Mouse (Mus musculus): ENCODE results near the gene Ankrd11. TPM values are rescaled to one million over a fixed set of nuclear protein-coding genes. Genes with fewer than 3 reads are reported as not detected.

Ankrd11 gene
- polyA plus RNA-seq, 1 experiment from 2014 or later, result 55.0 TPM

DNA sequence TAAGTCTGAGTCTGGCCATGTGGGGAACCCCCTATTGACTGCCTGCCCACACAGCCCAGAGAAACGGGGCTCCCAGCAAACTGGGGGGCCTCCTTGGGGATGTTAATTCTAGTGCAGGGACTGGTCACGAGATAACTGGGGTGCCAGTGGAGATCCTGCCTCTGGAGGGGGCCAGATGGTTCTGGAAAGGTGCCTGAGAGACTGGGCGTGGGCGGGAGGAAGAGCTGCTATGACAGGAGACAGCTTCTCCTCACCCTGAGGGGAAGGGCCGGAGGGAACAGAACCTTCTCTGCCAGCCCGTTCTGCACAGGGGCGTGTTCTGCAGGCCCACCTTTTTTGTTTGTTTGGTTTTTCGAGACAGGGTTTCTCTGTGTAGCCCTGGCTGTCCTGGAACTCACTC lies 175.8 kb downstream of the Ankrd11 start:
- Histone ChIP-seq H3K4me3 (ENCODE audit: low read depth, low read length) (no peak overlapping the region), H3K4me1 (ENCODE audit: control insufficient read depth, insufficient read depth, low read length) (no peaks in the 10 kb centered on the region), H3K9ac (ENCODE audit: low read depth, low read length) (no peak overlapping the region), H3K27ac (replicated peaks; ENCODE audit: low read depth, low read length) (no peak overlapping the region), H3K4me2 (ENCODE audit: low read depth, low read length) (no peak overlapping the region), H3K9me3 (ENCODE audit: control insufficient read depth, low read length) (peaks cover 22% of the 10 kb centered on the region; the same call in 1 of the 2 replicates), H3K36me3 (ENCODE audit: control insufficient read depth, insufficient read depth, low read length) (no peaks in the 10 kb centered on the region), H3K27me3 (replicated peaks; ENCODE audit: control insufficient read depth, insufficient read depth, low read length) (no peaks in the 10 kb centered on the region)
- ATAC-seq (ENCODE audit: low read depth) (no peak), DNase-seq (ENCODE audit: low spot score) (no peak)
- 83% methylated on average over 8 of the region's 8 CpGs for WGBS

- Histone ChIP-seq H3K4me2 (ENCODE audit: low read depth, low read length) (peak overlapping the region; percentile 58), H3K36me3 (ENCODE audit: control insufficient read depth, insufficient read depth, low read length) (no peaks in the 10 kb centered on the region), H3K9me3 (ENCODE audit: control insufficient read depth, low read length) (peaks cover 22% of the 10 kb centered on the region; the same call in 1 of the 2 replicates), H3K4me3 (ENCODE audit: low read depth, low read length) (peak overlapping the region; percentile 25; the same call in 1 of the 2 replicates), H3K9ac (ENCODE audit: low read depth, low read length) (no peak overlapping the region), H3K27me3 (replicated peaks; ENCODE audit: control insufficient read depth, insufficient read depth, low read length) (no peaks in the 10 kb centered on the region), H3K27ac (replicated peaks; ENCODE audit: low read depth, low read length) (no peak overlapping the region), H3K4me1 (ENCODE audit: control insufficient read depth, insufficient read depth, low read length) (no peaks in the 10 kb centered on the region)
- ATAC-seq (ENCODE audit: low read depth) (no peak), DNase-seq (ENCODE audit: low spot score) (no peak)
- WGBS, result 75% methylated on average over 10 of the region's 10 CpGs
These were observed 176.6 kb downstream of the Ankrd11 start for GRCm38 (mm10) chr8:122865441-122865840.

DNA sequence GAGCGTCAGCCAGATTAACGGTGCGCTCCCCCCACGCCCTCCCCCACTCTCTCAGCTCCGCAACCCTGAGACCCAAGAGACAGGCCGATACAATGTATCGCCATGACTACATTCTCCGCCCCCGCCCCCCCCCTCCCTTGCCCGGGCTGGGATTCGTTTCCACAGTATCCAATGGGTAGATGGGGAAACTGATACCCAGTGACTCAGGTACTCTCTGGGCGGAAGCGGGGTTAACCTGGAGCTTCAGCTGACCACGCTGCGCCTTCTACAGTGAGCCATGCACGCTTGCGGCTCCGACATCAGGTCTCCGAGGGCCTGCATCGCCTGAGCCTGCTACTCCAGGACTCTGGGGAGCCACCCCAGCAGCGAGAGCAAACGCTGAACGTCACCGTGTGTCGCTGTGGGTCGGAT lies 177.4 kb downstream of the Ankrd11 start:
- Histone ChIP-seq H3K4me1 (ENCODE audit: control insufficient read depth, insufficient read depth, low read length) (no peaks in the 10 kb centered on the region), H3K27me3 (replicated peaks; ENCODE audit: control insufficient read depth, insufficient read depth, low read length) (no peaks in the 10 kb centered on the region), H3K36me3 (ENCODE audit: control insufficient read depth, insufficient read depth, low read length) (no peaks in the 10 kb centered on the region), H3K9ac (ENCODE audit: low read depth, low read length) (peak overlapping the region; percentile 45), H3K27ac (replicated peaks; ENCODE audit: low read depth, low read length) (no peak overlapping the region), H3K4me3 (ENCODE audit: low read depth, low read length) (peak overlapping the region; percentile 25), H3K9me3 (ENCODE audit: control insufficient read depth, low read length) (peaks cover 22% of the 10 kb centered on the region; the same call in 1 of the 2 replicates), H3K4me2 (ENCODE audit: low read depth, low read length) (peak overlapping the region; percentile 58)
- peak; percentile 37; the same call in 1 of the 2 replicates for ATAC-seq (ENCODE audit: low read depth)
- DNase-seq (ENCODE audit: low spot score), result peak; percentile 32
- 59% methylated on average over 21 of the region's 26 CpGs for WGBS

DNA sequence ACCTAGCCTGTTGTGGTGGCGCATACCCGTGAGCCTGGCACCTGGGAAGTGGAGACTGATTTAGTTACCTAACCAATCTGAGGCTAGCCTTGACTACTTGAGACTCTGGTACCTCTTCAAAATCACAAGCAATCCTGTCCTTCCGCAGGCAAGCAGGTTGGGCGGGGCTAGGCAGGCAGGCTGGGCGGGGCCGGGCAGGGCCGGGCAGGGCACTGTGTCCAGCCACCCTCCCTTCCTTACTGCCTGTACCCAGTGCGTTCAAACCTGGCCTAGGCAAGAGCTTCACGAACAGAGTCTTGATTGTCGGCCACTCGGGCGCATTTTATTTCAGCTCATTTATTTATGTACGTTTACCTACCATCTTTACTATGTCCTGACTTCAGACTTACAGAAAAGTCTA lies 182.2 kb downstream of the Ankrd11 start:
- Histone ChIP-seq H3K4me2 (ENCODE audit: low read depth, low read length) (no peak overlapping the region), H3K27me3 (replicated peaks; ENCODE audit: control insufficient read depth, insufficient read depth, low read length) (no peaks in the 10 kb centered on the region), H3K4me1 (ENCODE audit: control insufficient read depth, insufficient read depth, low read length) (no peaks in the 10 kb centered on the region), H3K4me3 (ENCODE audit: low read depth, low read length) (no peak overlapping the region), H3K9me3 (ENCODE audit: control insufficient read depth, low read length) (peaks cover 8% of the 10 kb centered on the region; the same call in 1 of the 2 replicates), H3K9ac (ENCODE audit: low read depth, low read length) (no peak overlapping the region), H3K36me3 (ENCODE audit: control insufficient read depth, insufficient read depth, low read length) (no peaks in the 10 kb centered on the region), H3K27ac (replicated peaks; ENCODE audit: low read depth, low read length) (no peak overlapping the region)
- ATAC-seq (ENCODE audit: low read depth), result no peak
- WGBS, result 63% methylated on average over 13 of the region's 13 CpGs
- no peak for DNase-seq (ENCODE audit: low spot score)

DNA sequence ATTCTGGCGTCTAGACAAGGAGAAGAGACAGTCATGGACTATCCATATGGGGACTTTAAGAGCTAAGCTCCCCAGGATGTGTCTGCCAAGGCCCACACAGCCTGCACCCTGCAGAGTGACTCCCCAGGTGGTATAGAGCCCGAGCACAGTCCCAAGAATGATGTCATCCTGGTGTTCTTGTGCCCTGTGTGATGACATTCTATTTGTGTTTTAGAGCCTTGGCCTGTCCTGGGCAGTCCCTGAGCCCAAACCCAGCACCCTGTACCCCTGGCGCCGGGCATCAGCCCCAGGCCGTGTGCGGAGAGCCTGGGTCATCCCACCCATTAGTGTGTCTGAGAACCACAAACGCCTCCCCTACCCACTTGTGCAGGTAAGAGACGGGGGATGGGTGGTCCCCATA lies 185.8 kb downstream of the Ankrd11 start:
- H3K4me1 ChIP-seq (ENCODE audit: control insufficient read depth, insufficient read depth, low read length), result peaks cover 11% of the 10 kb centered on the region; the same call in 1 of the 2 replicates
- H3K36me3 ChIP-seq (ENCODE audit: control insufficient read depth, insufficient read depth, low read length), result no peaks in the 10 kb centered on the region
- no peaks in the 10 kb centered on the region for H3K27me3 ChIP-seq (replicated peaks; ENCODE audit: control insufficient read depth, insufficient read depth, low read length)
- DNase-seq (ENCODE audit: low spot score), result no peak
- H3K9me3 ChIP-seq (ENCODE audit: control insufficient read depth, low read length), result no peaks in the 10 kb centered on the region
- H3K27ac ChIP-seq (replicated peaks; ENCODE audit: low read depth, low read length), result no peak overlapping the region
- WGBS, result 83% methylated on average over 8 of the region's 8 CpGs
- no peak overlapping the region for H3K4me2 ChIP-seq (ENCODE audit: low read depth, low read length)
- H3K4me3 ChIP-seq (ENCODE audit: low read depth, low read length), result no peak overlapping the region
- H3K9ac ChIP-seq (ENCODE audit: low read depth, low read length), result no peak overlapping the region
- ATAC-seq (ENCODE audit: low read depth), result no peak

- DNase-seq (ENCODE audit: low spot score), result no peak
- H3K27me3 ChIP-seq (replicated peaks; ENCODE audit: control insufficient read depth, insufficient read depth, low read length), result no peaks in the 10 kb centered on the region
- no peak overlapping the region for H3K9ac ChIP-seq (ENCODE audit: low read depth, low read length)
- no peak overlapping the region for H3K4me3 ChIP-seq (ENCODE audit: low read depth, low read length)
- H3K4me2 ChIP-seq (ENCODE audit: low read depth, low read length), result no peak overlapping the region
- no peak for ATAC-seq (ENCODE audit: low read depth)
- H3K4me1 ChIP-seq (ENCODE audit: control insufficient read depth, insufficient read depth, low read length), result peaks cover 11% of the 10 kb centered on the region; the same call in 1 of the 2 replicates
- H3K36me3 ChIP-seq (ENCODE audit: control insufficient read depth, insufficient read depth, low read length), result no peaks in the 10 kb centered on the region
- no peaks in the 10 kb centered on the region for H3K9me3 ChIP-seq (ENCODE audit: control insufficient read depth, low read length)
- no peak overlapping the region for H3K27ac ChIP-seq (replicated peaks; ENCODE audit: low read depth, low read length)
- WGBS, result 60% methylated on average over 4 of the region's 4 CpGs
These were observed 187.0 kb downstream of the Ankrd11 start for GRCm38 (mm10) chr8:122855123-122855522.

GRCm38 (mm10) chr8:122854388-122854787 lies 187.7 kb downstream of the Ankrd11 start:
- no peaks in the 10 kb centered on the region for H3K36me3 ChIP-seq (ENCODE audit: control insufficient read depth, insufficient read depth, low read length)
- DNase-seq (ENCODE audit: low spot score), result no peak
- no peaks in the 10 kb centered on the region for H3K9me3 ChIP-seq (ENCODE audit: control insufficient read depth, low read length)
- ATAC-seq (ENCODE audit: low read depth), result no peak
- WGBS, result 70% methylated on average over 7 of the region's 7 CpGs
- H3K27me3 ChIP-seq (replicated peaks; ENCODE audit: control insufficient read depth, insufficient read depth, low read length), result no peaks in the 10 kb centered on the region
- peaks cover 11% of the 10 kb centered on the region; the same call in 1 of the 2 replicates for H3K4me1 ChIP-seq (ENCODE audit: control insufficient read depth, insufficient read depth, low read length)
- H3K27ac ChIP-seq (replicated peaks; ENCODE audit: low read depth, low read length), result no peak overlapping the region
- no peak overlapping the region for H3K4me2 ChIP-seq (ENCODE audit: low read depth, low read length)
- H3K9ac ChIP-seq (ENCODE audit: low read depth, low read length), result no peak overlapping the region
- H3K4me3 ChIP-seq (ENCODE audit: low read depth, low read length), result no peak overlapping the region

GRCm38 (mm10) chr8:122853340-122853771 lies 188.7 kb downstream of the Ankrd11 start:
- 19% methylated on average over 10 of the region's 11 CpGs for WGBS
- no peaks in the 10 kb centered on the region for H3K27me3 ChIP-seq (replicated peaks; ENCODE audit: control insufficient read depth, insufficient read depth, low read length)
- no peak overlapping the region for H3K27ac ChIP-seq (replicated peaks; ENCODE audit: low read depth, low read length)
- peak; percentile 31 for DNase-seq (ENCODE audit: low spot score)
- H3K9ac ChIP-seq (ENCODE audit: low read depth, low read length), result no peak overlapping the region
- H3K4me1 ChIP-seq (ENCODE audit: control insufficient read depth, insufficient read depth, low read length), result peaks cover 11% of the 10 kb centered on the region
- H3K36me3 ChIP-seq (ENCODE audit: control insufficient read depth, insufficient read depth, low read length), result no peaks in the 10 kb centered on the region
- H3K9me3 ChIP-seq (ENCODE audit: control insufficient read depth, low read length), result no peaks in the 10 kb centered on the region
- no peak overlapping the region for H3K4me2 ChIP-seq (ENCODE audit: low read depth, low read length)
- no peak overlapping the region for H3K4me3 ChIP-seq (ENCODE audit: low read depth, low read length)
- ATAC-seq (ENCODE audit: low read depth), result 0 out of 2 replicates have a peak, but pooled peaks have one; percentile 20

GRCm38 (mm10) chr8:122852546-122852905 lies 189.6 kb downstream of the Ankrd11 start:
- Histone ChIP-seq H3K27me3 (replicated peaks; ENCODE audit: control insufficient read depth, insufficient read depth, low read length) (no peaks in the 10 kb centered on the region), H3K27ac (replicated peaks; ENCODE audit: low read depth, low read length) (no peak overlapping the region), H3K9me3 (ENCODE audit: control insufficient read depth, low read length) (no peaks in the 10 kb centered on the region), H3K4me3 (ENCODE audit: low read depth, low read length) (no peak overlapping the region), H3K4me2 (ENCODE audit: low read depth, low read length) (no peak overlapping the region), H3K9ac (ENCODE audit: low read depth, low read length) (no peak overlapping the region), H3K4me1 (ENCODE audit: control insufficient read depth, insufficient read depth, low read length) (peaks cover 15% of the 10 kb centered on the region), H3K36me3 (ENCODE audit: control insufficient read depth, insufficient read depth, low read length) (no peaks in the 10 kb centered on the region)
- WGBS, result 67% methylated on average over 1 of the region's 1 CpGs
- DNase-seq (ENCODE audit: low spot score) (no peak), ATAC-seq (ENCODE audit: low read depth) (no peak)

Measured in embryonic facial prominence, embryonic 14.5 days (tissue).